Mouse (Mus musculus): Measurements from ENCODE around the gene Rexo2. TPM values are rescaled to one million over a fixed set of nuclear protein-coding genes. Genes with fewer than 3 reads are reported as not detected.

Rexo2 gene
- polyA plus RNA-seq, 1 experiment, result 163 TPM

DNA sequence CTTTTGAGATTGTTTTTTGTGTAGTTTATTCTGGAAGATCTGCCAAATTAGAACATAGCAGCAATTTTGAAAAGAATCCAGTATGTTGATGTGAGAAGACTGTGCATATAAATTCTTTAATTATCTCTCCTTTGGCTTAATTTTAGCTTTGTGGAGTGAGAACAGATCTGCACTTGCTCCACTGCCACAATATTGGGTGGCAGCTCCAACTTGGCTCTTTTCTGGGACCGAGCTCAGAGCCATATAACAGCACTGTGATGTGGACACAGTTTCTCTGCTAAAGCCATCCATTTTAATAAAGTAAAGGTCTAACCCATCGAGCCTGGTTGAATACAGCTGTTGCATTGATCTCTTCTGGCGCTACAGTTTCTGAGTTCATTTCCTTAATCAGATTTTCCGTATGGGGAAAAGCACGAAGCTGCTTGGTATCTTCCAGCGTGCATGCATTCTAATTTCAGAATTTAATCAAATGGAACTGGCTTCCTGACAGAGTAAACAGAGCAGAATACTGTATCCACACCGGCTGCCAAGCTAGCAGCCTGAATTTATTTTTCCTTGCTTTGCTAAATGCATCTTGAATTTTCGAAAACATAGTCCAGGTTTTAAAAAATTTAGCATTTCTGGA lies 24.4 kb upstream of the Rexo2 start:
- Histone ChIP-seq H3ac (ENCODE audit: control insufficient read depth, insufficient read length) (no peak overlapping the region), H3K4me2 (ENCODE audit: low read depth) (no peak overlapping the region), H3K4me3 (no peak overlapping the region), H3K27me3 (ENCODE audit: control insufficient read depth, insufficient read depth, insufficient read length) (no peaks in the 10 kb centered on the region), H3K36me3 (ENCODE audit: control insufficient read depth, insufficient read depth) (no peaks in the 10 kb centered on the region), H3K79me2 (ENCODE audit: control insufficient read depth, insufficient read depth) (no peaks in the 10 kb centered on the region)
- TF ChIP-seq CEBPB (IDR thresholded peaks at IDR 0.05; ENCODE audit: insufficient read depth, poor library complexity, severe bottlenecking) (no peak), SRF (IDR thresholded peaks at IDR 0.05; ENCODE audit: control insufficient read depth, insufficient read length, low read depth) (no peak), E2F4 (IDR thresholded peaks at IDR 0.05; ENCODE audit: insufficient read depth) (no peak), MYOD1 (IDR thresholded peaks at IDR 0.05; ENCODE audit: control insufficient read depth in 1 of 3, insufficient read length in 2 of 3, low read depth in 2 of 3) (no peak), TCF12 (IDR thresholded peaks at IDR 0.05; ENCODE audit: insufficient read depth, poor library complexity, severe bottlenecking) (no peak), REST (IDR thresholded peaks at IDR 0.05; ENCODE audit: insufficient read depth, insufficient read length) (no peak), USF1 (IDR thresholded peaks at IDR 0.05; ENCODE audit: low read depth) (no peak), TCF3 (IDR thresholded peaks at IDR 0.05; ENCODE audit: insufficient read length, low read depth) (no peak), MAX (IDR thresholded peaks at IDR 0.05; ENCODE audit: low read depth) (no peak), MYOG (IDR thresholded peaks at IDR 0.05; ENCODE audit: control insufficient read depth in 1 of 3, insufficient read depth in 1 of 3, insufficient read length in 2 of 3, low read depth in 2 of 3) (no peak), POLR2AphosphoS2 (IDR thresholded peaks at IDR 0.05; ENCODE audit: insufficient read length, low read depth) (no peak), POLR2A (IDR thresholded peaks at IDR 0.05; ENCODE audit: insufficient read length, low read depth) (no peak)

GRCm38 (mm10) chr9:48503001-48503400 lies 22.6 kb upstream of the Rexo2 start:
- TF ChIP-seq E2F4 (IDR thresholded peaks at IDR 0.05; ENCODE audit: insufficient read depth), result no peak
- TF ChIP-seq TCF12 (IDR thresholded peaks at IDR 0.05; ENCODE audit: insufficient read depth, poor library complexity, severe bottlenecking), result no peak
- TF ChIP-seq SRF (IDR thresholded peaks at IDR 0.05; ENCODE audit: control insufficient read depth, insufficient read length, low read depth), result no peak
- no peak for TF ChIP-seq MYOG (IDR thresholded peaks at IDR 0.05; ENCODE audit: control insufficient read depth in 1 of 3, insufficient read depth in 1 of 3, insufficient read length in 2 of 3, low read depth in 2 of 3)
- TF ChIP-seq TCF3 (IDR thresholded peaks at IDR 0.05; ENCODE audit: insufficient read length, low read depth), result no peak
- no peak for TF ChIP-seq MAX (IDR thresholded peaks at IDR 0.05; ENCODE audit: low read depth)
- TF ChIP-seq USF1 (IDR thresholded peaks at IDR 0.05; ENCODE audit: low read depth), result no peak
- no peak for TF ChIP-seq POLR2AphosphoS2 (IDR thresholded peaks at IDR 0.05; ENCODE audit: insufficient read length, low read depth)
- TF ChIP-seq CEBPB (IDR thresholded peaks at IDR 0.05; ENCODE audit: insufficient read depth, poor library complexity, severe bottlenecking), result peak; percentile 82
- H3K36me3 ChIP-seq (ENCODE audit: control insufficient read depth, insufficient read depth), result no peaks in the 10 kb centered on the region
- no peaks in the 10 kb centered on the region for H3K79me2 ChIP-seq (ENCODE audit: control insufficient read depth, insufficient read depth)
- H3K4me2 ChIP-seq (ENCODE audit: low read depth), result peak overlapping the region; percentile 27
- H3K27me3 ChIP-seq (ENCODE audit: control insufficient read depth, insufficient read depth, insufficient read length), result no peaks in the 10 kb centered on the region
- H3K4me3 ChIP-seq, result no peak overlapping the region
- no peak overlapping the region for H3ac ChIP-seq (ENCODE audit: control insufficient read depth, insufficient read length)

- no peaks in the 10 kb centered on the region for H3K27me3 ChIP-seq (ENCODE audit: control insufficient read depth, insufficient read depth, insufficient read length)
- no peak for TF ChIP-seq TCF12 (IDR thresholded peaks at IDR 0.05; ENCODE audit: insufficient read depth, poor library complexity, severe bottlenecking)
- no peak for TF ChIP-seq POLR2AphosphoS2 (IDR thresholded peaks at IDR 0.05; ENCODE audit: insufficient read length, low read depth)
- no peak for TF ChIP-seq MYOG (IDR thresholded peaks at IDR 0.05; ENCODE audit: control insufficient read depth in 1 of 3, insufficient read depth in 1 of 3, insufficient read length in 2 of 3, low read depth in 2 of 3)
- TF ChIP-seq SRF (IDR thresholded peaks at IDR 0.05; ENCODE audit: control insufficient read depth, insufficient read length, low read depth), result no peak
- TF ChIP-seq E2F4 (IDR thresholded peaks at IDR 0.05; ENCODE audit: insufficient read depth), result no peak
- TF ChIP-seq TCF3 (IDR thresholded peaks at IDR 0.05; ENCODE audit: insufficient read length, low read depth), result no peak
- TF ChIP-seq POLR2A (IDR thresholded peaks at IDR 0.05; ENCODE audit: insufficient read length, low read depth), result no peak
- TF ChIP-seq MYOD1 (IDR thresholded peaks at IDR 0.05; ENCODE audit: control insufficient read depth in 1 of 3, insufficient read length in 2 of 3, low read depth in 2 of 3), result no peak
- no peak for TF ChIP-seq MAX (IDR thresholded peaks at IDR 0.05; ENCODE audit: low read depth)
- no peak for TF ChIP-seq REST (IDR thresholded peaks at IDR 0.05; ENCODE audit: insufficient read depth, insufficient read length)
- no peak for TF ChIP-seq CEBPB (IDR thresholded peaks at IDR 0.05; ENCODE audit: insufficient read depth, poor library complexity, severe bottlenecking)
- TF ChIP-seq USF1 (IDR thresholded peaks at IDR 0.05; ENCODE audit: low read depth), result no peak
- no peak overlapping the region for H3K4me2 ChIP-seq (ENCODE audit: low read depth)
- H3K79me2 ChIP-seq (ENCODE audit: control insufficient read depth, insufficient read depth), result no peaks in the 10 kb centered on the region
- no peaks in the 10 kb centered on the region for H3K36me3 ChIP-seq (ENCODE audit: control insufficient read depth, insufficient read depth)
- no peak overlapping the region for H3ac ChIP-seq (ENCODE audit: control insufficient read depth, insufficient read length)
- no peak overlapping the region for H3K4me3 ChIP-seq
Measured at GRCm38 (mm10) chr9:48501192-48501591, 20.8 kb upstream of the Rexo2 start.

DNA sequence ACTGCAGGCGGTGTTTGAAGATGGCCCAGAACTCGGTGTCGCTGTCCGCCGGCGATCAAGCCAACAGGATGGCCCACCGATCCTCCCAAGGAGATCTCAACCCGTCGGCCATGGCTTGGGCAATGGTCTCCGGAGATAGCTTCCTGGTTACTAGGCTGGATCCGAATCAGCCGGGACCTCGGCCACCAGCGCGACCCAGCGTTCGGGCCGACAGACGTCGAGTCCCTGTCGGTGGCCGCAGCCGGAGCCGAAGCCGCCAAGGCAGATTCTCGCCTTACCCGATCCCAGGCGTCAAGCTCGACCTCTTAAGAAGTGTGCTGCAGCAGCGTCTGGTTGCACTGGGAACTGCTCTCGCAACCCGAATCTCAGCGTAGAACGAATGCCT lies 15.1 kb upstream of the Rexo2 start:
- no peak for TF ChIP-seq SRF (IDR thresholded peaks at IDR 0.05; ENCODE audit: control insufficient read depth, insufficient read length, low read depth)
- TF ChIP-seq MYOG (IDR thresholded peaks at IDR 0.05; ENCODE audit: control insufficient read depth in 1 of 3, insufficient read depth in 1 of 3, insufficient read length in 2 of 3, low read depth in 2 of 3), result no peak
- no peak for TF ChIP-seq CEBPB (IDR thresholded peaks at IDR 0.05; ENCODE audit: insufficient read depth, poor library complexity, severe bottlenecking)
- TF ChIP-seq POLR2A (IDR thresholded peaks at IDR 0.05; ENCODE audit: insufficient read length, low read depth), result no peak
- no peak for TF ChIP-seq MAX (IDR thresholded peaks at IDR 0.05; ENCODE audit: low read depth)
- no peak for TF ChIP-seq TCF3 (IDR thresholded peaks at IDR 0.05; ENCODE audit: insufficient read length, low read depth)
- TF ChIP-seq TCF12 (IDR thresholded peaks at IDR 0.05; ENCODE audit: insufficient read depth, poor library complexity, severe bottlenecking), result no peak
- TF ChIP-seq USF1 (IDR thresholded peaks at IDR 0.05; ENCODE audit: low read depth), result no peak
- no peak for TF ChIP-seq POLR2AphosphoS2 (IDR thresholded peaks at IDR 0.05; ENCODE audit: insufficient read length, low read depth)
- no peak for TF ChIP-seq REST (IDR thresholded peaks at IDR 0.05; ENCODE audit: insufficient read depth, insufficient read length)
- TF ChIP-seq E2F4 (IDR thresholded peaks at IDR 0.05; ENCODE audit: insufficient read depth), result no peak
- Histone ChIP-seq H3ac (ENCODE audit: control insufficient read depth, insufficient read length) (peak overlapping the region; percentile 90), H3K27me3 (ENCODE audit: control insufficient read depth, insufficient read depth, insufficient read length) (no peaks in the 10 kb centered on the region), H3K36me3 (ENCODE audit: control insufficient read depth, insufficient read depth) (peaks cover 25% of the 10 kb centered on the region), H3K4me3 (peak overlapping the region; percentile 80), H3K79me2 (ENCODE audit: control insufficient read depth, insufficient read depth) (peaks cover 27% of the 10 kb centered on the region), H3K4me2 (ENCODE audit: low read depth) (peak overlapping the region; percentile 99)
